Mouse (Mus musculus): ENCODE data around the gene Pvalb. TPM values are rescaled to one million over a fixed set of nuclear protein-coding genes. Genes with fewer than 3 reads are reported as not detected.
A peak's percentile ranks its signal among the peaks of the same experiment; 100 is the strongest.

Gene Pvalb
- polyA plus RNA-seq, 1 experiment from 2014 or later, result not detected

GRCm38 (mm10) chr15:78171651-78172050 is 34.5 kb downstream of the Pvalb start:
- 93% methylated on average over 10 of the region's 10 CpGs for WGBS
- no peak overlapping the region for H3K27ac ChIP-seq (ENCODE audit: low read depth, low read length)
- H3K4me2 ChIP-seq, result no peak overlapping the region

GRCm38 (mm10) chr15:78170708-78171107 is 35.5 kb downstream of the Pvalb start:
- no peaks in the 10 kb centered on the region for H3K27me3 ChIP-seq (ENCODE audit: control insufficient read depth, insufficient read depth, low read length)
- DNase-seq (ENCODE audit: low spot score, missing footprints), result no peak
- ATAC-seq (ENCODE audit: low FRiP score), result no peak
- peaks cover 16% of the 10 kb centered on the region for H3K4me1 ChIP-seq (ENCODE audit: control insufficient read depth, insufficient read depth, low read length)
- H3K27ac ChIP-seq (ENCODE audit: low read depth, low read length), result no peak overlapping the region
- no peak overlapping the region for H3K4me2 ChIP-seq
- peaks cover 5% of the 10 kb centered on the region; the same call in 1 of the 2 replicates for H3K36me3 ChIP-seq (ENCODE audit: control insufficient read depth, insufficient read depth, low read length)
- H3K9me3 ChIP-seq (ENCODE audit: control insufficient read depth, low read length), result no peaks in the 10 kb centered on the region
- H3K9ac ChIP-seq (ENCODE audit: low read length), result no peak overlapping the region
- no peak overlapping the region for H3K4me3 ChIP-seq (ENCODE audit: low read depth, low read length)
- WGBS, result 96% methylated on average over 15 of the region's 15 CpGs

More at GRCm38 (mm10) chr15:78171651-78172050, 34.5 kb downstream of the Pvalb start:
- Histone ChIP-seq H3K4me1 (ENCODE audit: control insufficient read depth, insufficient read depth, low read length) (peaks cover 16% of the 10 kb centered on the region), H3K36me3 (ENCODE audit: control insufficient read depth, insufficient read depth, low read length) (peaks cover 3% of the 10 kb centered on the region; the same call in 1 of the 2 replicates), H3K9ac (ENCODE audit: low read length) (no peak overlapping the region), H3K27me3 (ENCODE audit: control insufficient read depth, insufficient read depth, low read length) (no peaks in the 10 kb centered on the region), H3K9me3 (ENCODE audit: control insufficient read depth, low read length) (no peaks in the 10 kb centered on the region), H3K4me3 (ENCODE audit: low read depth, low read length) (no peak overlapping the region)
- DNase-seq (ENCODE audit: low spot score, missing footprints) (peak; percentile 83), ATAC-seq (ENCODE audit: low FRiP score) (no peak)

GRCm38 (mm10) chr15:78169566-78169965 is 36.6 kb downstream of the Pvalb start:
- Histone ChIP-seq H3K9ac (ENCODE audit: low read length) (no peak overlapping the region), H3K27ac (ENCODE audit: low read depth, low read length) (no peak overlapping the region), H3K4me2 (no peak overlapping the region), H3K4me3 (ENCODE audit: low read depth, low read length) (no peak overlapping the region), H3K4me1 (ENCODE audit: control insufficient read depth, insufficient read depth, low read length) (peaks cover 12% of the 10 kb centered on the region), H3K27me3 (ENCODE audit: control insufficient read depth, insufficient read depth, low read length) (no peaks in the 10 kb centered on the region), H3K9me3 (ENCODE audit: control insufficient read depth, low read length) (no peaks in the 10 kb centered on the region), H3K36me3 (ENCODE audit: control insufficient read depth, insufficient read depth, low read length) (peaks cover 5% of the 10 kb centered on the region; the same call in 1 of the 2 replicates)
- DNase-seq (ENCODE audit: low spot score, missing footprints) (peak; percentile 2), ATAC-seq (ENCODE audit: low FRiP score) (no peak)
- WGBS, result 88% methylated on average over 11 of the region's 11 CpGs

GRCm38 (mm10) chr15:78165292-78165691 is 40.9 kb downstream of the Pvalb start:
- Histone ChIP-seq H3K9ac (ENCODE audit: low read length) (no peak overlapping the region), H3K4me2 (no peak overlapping the region), H3K4me3 (ENCODE audit: low read depth, low read length) (no peak overlapping the region), H3K36me3 (ENCODE audit: control insufficient read depth, insufficient read depth, low read length) (peaks cover 5% of the 10 kb centered on the region; the same call in 1 of the 2 replicates), H3K27me3 (ENCODE audit: control insufficient read depth, insufficient read depth, low read length) (no peaks in the 10 kb centered on the region), H3K4me1 (ENCODE audit: control insufficient read depth, insufficient read depth, low read length) (no peaks in the 10 kb centered on the region), H3K27ac (ENCODE audit: low read depth, low read length) (no peak overlapping the region), H3K9me3 (ENCODE audit: control insufficient read depth, low read length) (no peaks in the 10 kb centered on the region)
- WGBS, result 88% methylated on average over 4 of the region's 4 CpGs
- DNase-seq (ENCODE audit: low spot score, missing footprints), result no peak
- ATAC-seq (ENCODE audit: low FRiP score), result no peak

GRCm38 (mm10) chr15:78164466-78164865 is 41.7 kb downstream of the Pvalb start:
- 85% methylated on average over 11 of the region's 11 CpGs for WGBS
- ATAC-seq (ENCODE audit: low FRiP score) (no peak), DNase-seq (ENCODE audit: low spot score, missing footprints) (no peak)
- Histone ChIP-seq H3K4me2 (no peak overlapping the region), H3K27me3 (ENCODE audit: control insufficient read depth, insufficient read depth, low read length) (no peaks in the 10 kb centered on the region), H3K27ac (ENCODE audit: low read depth, low read length) (no peak overlapping the region), H3K9me3 (ENCODE audit: control insufficient read depth, low read length) (no peaks in the 10 kb centered on the region), H3K4me1 (ENCODE audit: control insufficient read depth, insufficient read depth, low read length) (no peaks in the 10 kb centered on the region), H3K36me3 (ENCODE audit: control insufficient read depth, insufficient read depth, low read length) (peaks cover 5% of the 10 kb centered on the region; the same call in 1 of the 2 replicates), H3K4me3 (ENCODE audit: low read depth, low read length) (no peak overlapping the region), H3K9ac (ENCODE audit: low read length) (no peak overlapping the region)

GRCm38 (mm10) chr15:78161946-78162345 is 44.3 kb downstream of the Pvalb start:
- Histone ChIP-seq H3K4me3 (ENCODE audit: low read depth, low read length) (no peak overlapping the region), H3K4me2 (no peak overlapping the region), H3K9me3 (ENCODE audit: control insufficient read depth, low read length) (no peaks in the 10 kb centered on the region), H3K27me3 (ENCODE audit: control insufficient read depth, insufficient read depth, low read length) (no peaks in the 10 kb centered on the region), H3K36me3 (ENCODE audit: control insufficient read depth, insufficient read depth, low read length) (peaks cover 2% of the 10 kb centered on the region; the same call in 1 of the 2 replicates), H3K9ac (ENCODE audit: low read length) (no peak overlapping the region), H3K27ac (ENCODE audit: low read depth, low read length) (no peak overlapping the region), H3K4me1 (ENCODE audit: control insufficient read depth, insufficient read depth, low read length) (no peaks in the 10 kb centered on the region)
- WGBS, result 86% methylated on average over 9 of the region's 9 CpGs
- ATAC-seq (ENCODE audit: low FRiP score), result no peak
- DNase-seq (ENCODE audit: low spot score, missing footprints), result no peak

GRCm38 (mm10) chr15:78158335-78158734 is 47.9 kb downstream of the Pvalb start:
- Histone ChIP-seq H3K27me3 (ENCODE audit: control insufficient read depth, insufficient read depth, low read length) (no peaks in the 10 kb centered on the region), H3K4me1 (ENCODE audit: control insufficient read depth, insufficient read depth, low read length) (no peaks in the 10 kb centered on the region), H3K36me3 (ENCODE audit: control insufficient read depth, insufficient read depth, low read length) (no peaks in the 10 kb centered on the region; the same call in 1 of the 2 replicates), H3K9me3 (ENCODE audit: control insufficient read depth, low read length) (no peaks in the 10 kb centered on the region), H3K4me2 (no peak overlapping the region), H3K27ac (ENCODE audit: low read depth, low read length) (no peak overlapping the region), H3K9ac (ENCODE audit: low read length) (no peak overlapping the region), H3K4me3 (ENCODE audit: low read depth, low read length) (no peak overlapping the region)
- DNase-seq (ENCODE audit: low spot score, missing footprints) (no peak), ATAC-seq (ENCODE audit: low FRiP score) (no peak)
- 77% methylated on average over 5 of the region's 5 CpGs for WGBS

GRCm38 (mm10) chr15:78157824-78158223 is 48.4 kb downstream of the Pvalb start:
- DNase-seq (ENCODE audit: low spot score, missing footprints) (no peak), ATAC-seq (ENCODE audit: low FRiP score) (no peak)
- no peak overlapping the region for H3K9ac ChIP-seq (ENCODE audit: low read length)
- H3K4me3 ChIP-seq (ENCODE audit: low read depth, low read length), result no peak overlapping the region
- H3K27ac ChIP-seq (ENCODE audit: low read depth, low read length), result no peak overlapping the region
- H3K4me1 ChIP-seq (ENCODE audit: control insufficient read depth, insufficient read depth, low read length), result peaks cover 2% of the 10 kb centered on the region; the same call in 1 of the 2 replicates
- no peak overlapping the region for H3K4me2 ChIP-seq
- no peaks in the 10 kb centered on the region; the same call in 1 of the 2 replicates for H3K36me3 ChIP-seq (ENCODE audit: control insufficient read depth, insufficient read depth, low read length)
- WGBS, result 82% methylated on average over 4 of the region's 4 CpGs
- H3K27me3 ChIP-seq (ENCODE audit: control insufficient read depth, insufficient read depth, low read length), result no peaks in the 10 kb centered on the region
- no peaks in the 10 kb centered on the region for H3K9me3 ChIP-seq (ENCODE audit: control insufficient read depth, low read length)

- DNase-seq (ENCODE audit: low spot score, missing footprints), result no peak
Measured at GRCm38 (mm10) chr15:78157330-78157729, 48.9 kb downstream of the Pvalb start.

More at GRCm38 (mm10) chr15:78157330-78157729, 48.9 kb downstream of the Pvalb start:
- H3K27me3 ChIP-seq (ENCODE audit: control insufficient read depth, insufficient read depth, low read length), result no peaks in the 10 kb centered on the region
- peaks cover 2% of the 10 kb centered on the region; the same call in 1 of the 2 replicates for H3K4me1 ChIP-seq (ENCODE audit: control insufficient read depth, insufficient read depth, low read length)
- no peak overlapping the region for H3K4me3 ChIP-seq (ENCODE audit: low read depth, low read length)
- no peaks in the 10 kb centered on the region for H3K9me3 ChIP-seq (ENCODE audit: control insufficient read depth, low read length)
- no peak for ATAC-seq (ENCODE audit: low FRiP score)
- WGBS, result 87% methylated on average over 8 of the region's 8 CpGs
- no peak overlapping the region for H3K27ac ChIP-seq (ENCODE audit: low read depth, low read length)
- H3K36me3 ChIP-seq (ENCODE audit: control insufficient read depth, insufficient read depth, low read length), result no peaks in the 10 kb centered on the region; the same call in 1 of the 2 replicates
- H3K4me2 ChIP-seq, result no peak overlapping the region
- no peak overlapping the region for H3K9ac ChIP-seq (ENCODE audit: low read length)
